Mouse (Mus musculus): ENCODE measurements around the gene Nptn.

DNA sequence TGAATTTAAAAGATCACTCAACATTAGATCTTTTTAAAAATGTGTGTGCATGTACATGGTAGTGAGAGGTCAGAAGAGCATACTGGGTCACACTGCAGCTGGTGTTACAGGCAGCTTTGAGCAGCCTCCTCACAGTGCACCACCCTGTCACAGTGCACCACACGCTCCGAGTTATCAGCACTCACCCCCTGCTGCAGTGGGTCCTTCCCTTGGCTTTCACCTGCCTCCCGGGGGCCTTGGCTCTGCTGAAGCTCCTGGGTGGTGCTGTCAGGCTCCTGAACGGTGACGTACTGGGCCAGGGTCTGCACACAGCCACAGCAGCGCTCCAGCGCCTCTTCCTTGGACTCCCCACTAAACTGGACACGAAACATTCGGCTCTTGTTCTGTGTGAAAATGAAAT is 77.9 kb downstream of the Nptn start:
- TF ChIP-seq CTCF (IDR thresholded peaks at IDR 0.05; ENCODE audit: insufficient read depth, low read depth, low read length) (no peak), POLR2A (IDR thresholded peaks at IDR 0.05; ENCODE audit: insufficient read depth, low read depth, low read length) (no peak)

Measured in olfactory bulb, adult 2 months (tissue).